Mouse (Mus musculus): ENCODE measurements around the gene St8sia1. TPM values are rescaled to one million over a fixed set of nuclear protein-coding genes. Genes with fewer than 3 reads are reported as not detected.

Gene St8sia1
- polyA plus RNA-seq, 1 experiment from 2014 or later: 2.3 TPM

GRCm38 (mm10) chr6:142925921-142926320, 38.3 kb downstream of the St8sia1 start:
- no peak overlapping the region for H3K4me3 ChIP-seq (replicated peaks; ENCODE audit: low read depth, low read length)
- no peak for TF ChIP-seq CTCF (IDR thresholded peaks at IDR 0.05; ENCODE audit: low read depth)
- H3K4me2 ChIP-seq (ENCODE audit: low read length): no peak overlapping the region
- no peaks in the 10 kb centered on the region for H3K9me3 ChIP-seq (replicated peaks; ENCODE audit: low read length)
- H3K9ac ChIP-seq (ENCODE audit: low read depth, low read length): no peak overlapping the region
- no peak overlapping the region for H3K27ac ChIP-seq
- no peaks in the 10 kb centered on the region for H3K4me1 ChIP-seq (replicated peaks; ENCODE audit: insufficient read depth, low read length)
- DNase-seq (ENCODE audit: low spot score) (no peak), ATAC-seq (replicated peaks; ENCODE audit: low FRiP score, low read depth) (no peak)
- no peaks in the 10 kb centered on the region for H3K27me3 ChIP-seq (ENCODE audit: insufficient read depth, low read length)
- no peaks in the 10 kb centered on the region for H3K36me3 ChIP-seq (ENCODE audit: insufficient read depth, low read length)
- 88% methylated on average over 5 of the region's 5 CpGs for WGBS

- Histone ChIP-seq H3K27me3 (ENCODE audit: insufficient read depth, low read length) (no peaks in the 10 kb centered on the region), H3K27ac (no peak overlapping the region), H3K9ac (ENCODE audit: low read depth, low read length) (no peak overlapping the region), H3K9me3 (replicated peaks; ENCODE audit: low read length) (no peaks in the 10 kb centered on the region), H3K4me2 (ENCODE audit: low read length) (no peak overlapping the region), H3K4me3 (replicated peaks; ENCODE audit: low read depth, low read length) (no peak overlapping the region), H3K36me3 (ENCODE audit: insufficient read depth, low read length) (no peaks in the 10 kb centered on the region), H3K4me1 (replicated peaks; ENCODE audit: insufficient read depth, low read length) (no peaks in the 10 kb centered on the region)
- TF ChIP-seq CTCF (IDR thresholded peaks at IDR 0.05; ENCODE audit: low read depth): no peak
- WGBS: 84% methylated on average over 3 of the region's 3 CpGs
- DNase-seq (ENCODE audit: low spot score) (no peak), ATAC-seq (replicated peaks; ENCODE audit: low FRiP score, low read depth) (no peak)
Observed at GRCm38 (mm10) chr6:142925374-142925773, 38.9 kb downstream of the St8sia1 start.

DNA sequence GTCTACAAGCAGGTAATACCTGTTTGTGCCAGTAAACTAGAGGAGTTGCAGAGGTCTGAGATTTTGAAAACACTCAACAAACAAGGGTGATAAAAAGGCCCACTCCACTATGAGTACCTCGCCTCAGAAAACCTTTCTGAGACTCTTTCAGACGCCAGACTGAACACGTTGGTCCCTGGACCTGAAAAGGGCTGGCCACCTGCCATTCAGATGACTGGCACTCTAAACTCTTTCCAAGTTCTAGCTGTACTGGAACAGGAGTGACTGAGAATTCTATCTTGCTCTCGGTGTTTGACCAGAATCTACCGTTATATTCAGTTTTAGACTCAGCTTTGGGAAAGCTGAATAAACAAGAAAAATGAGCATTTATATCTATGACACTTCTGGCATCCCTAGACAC, 43.4 kb downstream of the St8sia1 start:
- 72% methylated on average over 5 of the region's 5 CpGs for WGBS
- no peak overlapping the region for H3K4me3 ChIP-seq (replicated peaks; ENCODE audit: low read depth, low read length)
- H3K36me3 ChIP-seq (ENCODE audit: insufficient read depth, low read length): no peaks in the 10 kb centered on the region
- H3K27ac ChIP-seq: no peak overlapping the region
- no peaks in the 10 kb centered on the region for H3K4me1 ChIP-seq (replicated peaks; ENCODE audit: insufficient read depth, low read length)
- no peak overlapping the region for H3K4me2 ChIP-seq (ENCODE audit: low read length)
- TF ChIP-seq CTCF (IDR thresholded peaks at IDR 0.05; ENCODE audit: low read depth): no peak
- no peak for DNase-seq (ENCODE audit: low spot score)
- no peak for ATAC-seq (replicated peaks; ENCODE audit: low FRiP score, low read depth)
- no peaks in the 10 kb centered on the region for H3K9me3 ChIP-seq (replicated peaks; ENCODE audit: low read length)
- H3K9ac ChIP-seq (ENCODE audit: low read depth, low read length): no peak overlapping the region
- no peaks in the 10 kb centered on the region for H3K27me3 ChIP-seq (ENCODE audit: insufficient read depth, low read length)

GRCm38 (mm10) chr6:142918691-142919090, 45.6 kb downstream of the St8sia1 start:
- no peak overlapping the region for H3K4me2 ChIP-seq (ENCODE audit: low read length)

DNA sequence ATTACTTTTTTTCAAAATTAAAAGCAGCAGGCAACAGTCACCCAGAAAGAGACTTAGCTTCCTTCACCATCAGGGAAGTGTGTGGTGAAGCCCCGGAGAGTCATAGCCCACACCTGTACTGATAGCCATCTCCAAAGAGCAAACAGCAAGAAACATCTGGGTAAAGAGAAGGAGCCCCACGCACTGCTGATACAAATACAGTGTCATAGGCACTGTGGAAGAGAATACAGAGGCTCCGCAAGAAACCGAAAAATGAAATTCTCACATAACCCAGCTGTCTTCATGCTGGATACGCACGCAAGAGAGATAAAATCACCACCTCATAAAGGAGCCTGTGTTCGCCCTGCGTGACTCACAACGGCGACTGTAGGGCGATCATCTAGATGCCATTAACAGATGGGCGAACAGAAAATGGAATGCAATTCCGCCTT, 46.8 kb downstream of the St8sia1 start:
- no peaks in the 10 kb centered on the region for H3K36me3 ChIP-seq (ENCODE audit: insufficient read depth, low read length)
- H3K4me3 ChIP-seq (replicated peaks; ENCODE audit: low read depth, low read length): no peak overlapping the region
- no peaks in the 10 kb centered on the region for H3K27me3 ChIP-seq (ENCODE audit: insufficient read depth, low read length)
- H3K9ac ChIP-seq (ENCODE audit: low read depth, low read length): no peak overlapping the region
- ATAC-seq (replicated peaks; ENCODE audit: low FRiP score, low read depth) (no peak), DNase-seq (ENCODE audit: low spot score) (no peak)
- WGBS: 65% methylated on average over 13 of the region's 13 CpGs
- no peak overlapping the region for H3K27ac ChIP-seq
- no peaks in the 10 kb centered on the region for H3K4me1 ChIP-seq (replicated peaks; ENCODE audit: insufficient read depth, low read length)
- no peaks in the 10 kb centered on the region for H3K9me3 ChIP-seq (replicated peaks; ENCODE audit: low read length)
- no peak for TF ChIP-seq CTCF (IDR thresholded peaks at IDR 0.05; ENCODE audit: low read depth)
- no peak overlapping the region for H3K4me2 ChIP-seq (ENCODE audit: low read length)

More at GRCm38 (mm10) chr6:142918691-142919090, 45.6 kb downstream of the St8sia1 start:
- H3K9me3 ChIP-seq (replicated peaks; ENCODE audit: low read length): no peaks in the 10 kb centered on the region
- 58% methylated on average over 6 of the region's 6 CpGs for WGBS
- H3K4me1 ChIP-seq (replicated peaks; ENCODE audit: insufficient read depth, low read length): no peaks in the 10 kb centered on the region
- no peak overlapping the region for H3K27ac ChIP-seq
- H3K36me3 ChIP-seq (ENCODE audit: insufficient read depth, low read length): no peaks in the 10 kb centered on the region
- no peaks in the 10 kb centered on the region for H3K27me3 ChIP-seq (ENCODE audit: insufficient read depth, low read length)
- no peak for TF ChIP-seq CTCF (IDR thresholded peaks at IDR 0.05; ENCODE audit: low read depth)
- ATAC-seq (replicated peaks; ENCODE audit: low FRiP score, low read depth) (no peak), DNase-seq (ENCODE audit: low spot score) (no peak)
- H3K9ac ChIP-seq (ENCODE audit: low read depth, low read length): no peak overlapping the region
- no peak overlapping the region for H3K4me3 ChIP-seq (replicated peaks; ENCODE audit: low read depth, low read length)

DNA sequence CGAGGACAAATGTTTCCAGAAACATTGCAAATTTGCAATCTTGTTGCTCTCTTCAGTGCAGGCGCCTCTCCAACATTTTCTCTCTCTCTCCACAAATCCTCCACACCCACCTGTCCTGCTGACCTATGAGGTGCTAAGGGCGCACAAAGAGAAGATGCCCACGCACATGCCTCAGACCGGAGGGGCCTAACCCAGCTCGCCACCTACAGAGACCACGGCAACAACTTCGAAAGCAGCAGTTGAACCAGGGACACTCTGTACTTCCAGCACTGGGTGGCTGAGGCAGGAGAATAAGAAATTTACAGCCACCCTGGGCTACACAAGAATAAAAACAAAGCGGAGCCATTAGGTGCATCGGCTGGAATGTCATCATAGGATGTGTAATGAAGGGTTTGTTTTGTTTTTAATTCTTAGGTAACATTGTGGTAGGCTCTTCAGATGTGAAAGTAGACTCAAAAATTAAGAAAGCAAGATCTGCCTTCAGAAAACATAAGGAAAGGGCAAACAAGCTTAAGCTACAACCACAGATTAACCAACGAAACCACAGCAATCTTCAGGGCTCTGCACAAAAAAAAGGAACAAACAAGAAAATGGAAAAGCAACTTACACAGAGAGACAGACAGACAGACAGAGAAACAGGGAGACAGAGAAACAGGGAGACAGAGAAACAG, 47.8 kb downstream of the St8sia1 start:
- TF ChIP-seq CTCF (IDR thresholded peaks at IDR 0.05; ENCODE audit: low read depth): no peak

DNA sequence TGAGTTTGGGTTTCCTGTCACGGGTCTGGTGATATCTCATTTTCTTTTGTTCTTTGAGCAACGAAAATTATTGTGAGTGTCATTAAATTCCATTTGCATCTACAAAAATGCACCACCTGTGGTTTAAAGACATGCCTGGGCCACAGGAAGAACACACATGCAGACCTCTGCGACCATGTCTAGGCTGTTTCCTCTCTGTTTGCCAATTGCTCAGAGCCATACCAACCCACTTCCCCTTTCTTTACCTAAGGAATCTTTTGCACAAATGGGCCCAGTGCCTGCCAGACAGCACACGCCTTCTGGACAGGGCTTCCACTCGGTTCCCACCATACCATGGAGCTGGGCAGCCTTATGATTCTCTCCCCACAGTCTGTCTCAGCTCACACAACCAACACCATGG, 48.8 kb downstream of the St8sia1 start:
- no peak overlapping the region for H3K4me2 ChIP-seq (ENCODE audit: low read length)
- ATAC-seq (replicated peaks; ENCODE audit: low FRiP score, low read depth) (no peak), DNase-seq (ENCODE audit: low spot score) (no peak)
- no peak overlapping the region for H3K9ac ChIP-seq (ENCODE audit: low read depth, low read length)
- H3K27ac ChIP-seq: no peak overlapping the region
- 75% methylated on average over 5 of the region's 5 CpGs for WGBS
- H3K4me1 ChIP-seq (replicated peaks; ENCODE audit: insufficient read depth, low read length): no peaks in the 10 kb centered on the region
- TF ChIP-seq CTCF (IDR thresholded peaks at IDR 0.05; ENCODE audit: low read depth): no peak
- no peaks in the 10 kb centered on the region for H3K9me3 ChIP-seq (replicated peaks; ENCODE audit: low read length)
- H3K4me3 ChIP-seq (replicated peaks; ENCODE audit: low read depth, low read length): no peak overlapping the region
- H3K36me3 ChIP-seq (ENCODE audit: insufficient read depth, low read length): no peaks in the 10 kb centered on the region
- no peaks in the 10 kb centered on the region for H3K27me3 ChIP-seq (ENCODE audit: insufficient read depth, low read length)

More for the DNA sequence above, 47.8 kb downstream of the St8sia1 start:
- H3K4me3 ChIP-seq (replicated peaks; ENCODE audit: low read depth, low read length): no peak overlapping the region
- H3K4me1 ChIP-seq (replicated peaks; ENCODE audit: insufficient read depth, low read length): no peaks in the 10 kb centered on the region
- no peak overlapping the region for H3K9ac ChIP-seq (ENCODE audit: low read depth, low read length)
- DNase-seq (ENCODE audit: low spot score) (no peak), ATAC-seq (replicated peaks; ENCODE audit: low FRiP score, low read depth) (no peak)
- WGBS: 73% methylated on average over 11 of the region's 11 CpGs
- no peaks in the 10 kb centered on the region for H3K9me3 ChIP-seq (replicated peaks; ENCODE audit: low read length)
- H3K4me2 ChIP-seq (ENCODE audit: low read length): no peak overlapping the region
- H3K27me3 ChIP-seq (ENCODE audit: insufficient read depth, low read length): no peaks in the 10 kb centered on the region
- no peak overlapping the region for H3K27ac ChIP-seq
- H3K36me3 ChIP-seq (ENCODE audit: insufficient read depth, low read length): no peaks in the 10 kb centered on the region

Data from kidney, postnatal 0 days (tissue).